Mouse (Mus musculus) erythroblast, adult 5-6 weeks (primary cell): ENCODE data around the gene Cdkn3. TPM values are rescaled to one million over a fixed set of nuclear protein-coding genes. Genes with fewer than 3 reads are reported as not detected.

ENCODE experiments used
- total RNA-seq, 2 experiments: library from RNA; stranded (forward) in 1 of 2; stranded (reverse) in 1 of 2; fragments of 150-400 nt in 1 of 2; fragments of 200-764, 138-1000 nt in 1 of 2; gene quantifications; 2 replicates each; pipeline versions ENCODE4 v1.2.3 to v1.2.4; 2015 to 2017; ENCODE audit warnings: low replicate concordance in 2 of 2

The Cdkn3 gene
- total RNA-seq, 2 experiments from 2014 or later = 45.1 to 47.5 TPM

Other genes starting within 250 kb of the Cdkn3 start
- 30.1 and 32.5 TPM in 2 replicates for gene Cnih1, start 27.9 kb downstream of the Cdkn3 start, total RNA-seq (2015; ENCODE audit: low replicate concordance)
- 9.3 and 26.3 TPM in 2 replicates for gene Cnih1, start 27.9 kb downstream of the Cdkn3 start, total RNA-seq (2017; ENCODE audit: low replicate concordance)
- gene Gmfb, start 61.7 kb downstream of the Cdkn3 start, total RNA-seq (2015; ENCODE audit: low replicate concordance) = 20.4 and 31.3 TPM in 2 replicates
- gene Gmfb, start 61.7 kb downstream of the Cdkn3 start, total RNA-seq (2017; ENCODE audit: low replicate concordance) = 23.1 and 25.0 TPM in 2 replicates
- 15.0 and 21.3 TPM in 2 replicates for gene Cgrrf1, start 71.6 kb downstream of the Cdkn3 start, total RNA-seq (2015; ENCODE audit: low replicate concordance)
- gene Cgrrf1, start 71.6 kb downstream of the Cdkn3 start, total RNA-seq (2017; ENCODE audit: low replicate concordance) = 11.1 and 13.0 TPM in 2 replicates
- gene Samd4, start 122.3 kb downstream of the Cdkn3 start, total RNA-seq (2015; ENCODE audit: low replicate concordance) = 5.2 and 7.5 TPM in 2 replicates
- 4.0 and 11.5 TPM in 2 replicates for gene Samd4, start 122.3 kb downstream of the Cdkn3 start, total RNA-seq (2017; ENCODE audit: low replicate concordance)